Mouse (Mus musculus) ES-E14 (cell line): ENCODE results near the gene Nkiras2. TPM values are rescaled to one million over a fixed set of nuclear protein-coding genes. Genes with fewer than 3 reads are reported as not detected.

Experiments
- DNase-seq: peaks from one replicate; pipeline ENCODE4 v3.0.0-alpha.2; 2013; ENCODE audit warnings: low read depth, low spot score
- H3K27ac ChIP-seq: 2 replicates; pipeline ENCODE4 v1.5.1; 2012; ENCODE audit warnings: low read depth, mild to moderate bottlenecking, low read length, moderate library complexity, mixed read lengths; ENCODE audit not compliant: poor library complexity, insufficient read depth, severe bottlenecking
- H3K36me3 ChIP-seq: 2 replicates; pipeline ENCODE4 v1.6.1; 2012; ENCODE audit warnings: mild to moderate bottlenecking, low read length, moderate library complexity, mixed read lengths; ENCODE audit not compliant: control insufficient read depth, poor library complexity, insufficient read depth, severe bottlenecking
- H3K4me1 ChIP-seq, 2 experiments: fragments of 150-350 bp in 1 of 2; sonication (generic) in 1 of 2; 2 replicates each; pipeline ENCODE4 v1.6.1; 2012; ENCODE audit warnings: low read length in 2 of 2, mild to moderate bottlenecking in 1 of 2, mixed read lengths in 1 of 2; ENCODE audit not compliant: control insufficient read depth in 2 of 2, insufficient read depth in 2 of 2, poor library complexity in 1 of 2
- H3K4me3 ChIP-seq, 2 experiments: fragments of 150-350 bp in 1 of 2; sonication (generic) in 1 of 2; 2 replicates each; pipeline ENCODE4 v1.5.1; 2012; ENCODE audit warnings: low read length in 2 of 2, low read depth in 1 of 2, mild to moderate bottlenecking in 1 of 2, mixed read lengths in 1 of 2; ENCODE audit not compliant: insufficient read depth in 1 of 2, poor library complexity in 1 of 2, severe bottlenecking in 1 of 2
- H3K9ac ChIP-seq: 2 replicates; pipeline ENCODE4 v1.6.1; 2012; ENCODE audit warnings: low read depth, mild to moderate bottlenecking, low read length, mixed read lengths; ENCODE audit not compliant: poor library complexity, insufficient read depth, severe bottlenecking
- H3K9me3 ChIP-seq: fragments of 150-350 bp; sonication (generic); 2 replicates; pipeline ENCODE4 v1.6.1; 2012; ENCODE audit warnings: low read depth, mild to moderate bottlenecking, low read length; ENCODE audit not compliant: control insufficient read depth, insufficient read depth
- CHD2 ChIP-seq: IDR thresholded peaks from 2 replicates; pipeline ENCODE4 v1.6.1; 2014; ENCODE audit warnings: mild to moderate bottlenecking, low read depth, low read length, inconsistent platforms
- HCFC1 ChIP-seq: IDR thresholded peaks from 2 replicates; pipeline ENCODE4 v1.6.1; 2012; ENCODE audit warnings: low read length, inconsistent platforms, borderline replicate concordance; ENCODE audit not compliant: insufficient read depth
- MAFK ChIP-seq: IDR thresholded peaks from 2 replicates; pipeline ENCODE4 v1.6.1; 2014; ENCODE audit warnings: mild to moderate bottlenecking, low read depth, low read length, inconsistent platforms; ENCODE audit not compliant: insufficient read depth
- ZC3H11A ChIP-seq: IDR thresholded peaks from 2 replicates; pipeline ENCODE4 v1.6.1; 2012; ENCODE audit warnings: low read depth, mild to moderate bottlenecking, inconsistent platforms, low read length, borderline replicate concordance
- ZNF384 ChIP-seq: IDR thresholded peaks from 2 replicates; pipeline ENCODE4 v1.6.1; 2012; ENCODE audit warnings: low read depth, low read length, inconsistent platforms
- in situ Hi-C, 2 experiments: fragments of 600-800 bp; cut with MboI; formaldehyde crosslinking; loops; one replicate each; pipeline ENCODE4 v1.15.1; 2025; ENCODE audit warnings: low sequenced_read_pairs in 2 of 2, inconsistent platforms in 1 of 2; ENCODE audit not compliant: unreplicated experiment in 2 of 2
- total RNA-seq: library from RNA; depleted of rRNA; stranded (reverse); fragments of 300-350 nt; gene quantifications from 2 replicates; pipeline ENCODE4 v1.2.3, GENCODE M21; 2012

The Nkiras2 gene
- total RNA-seq, 1 experiment, result 30.7 TPM

DNA sequence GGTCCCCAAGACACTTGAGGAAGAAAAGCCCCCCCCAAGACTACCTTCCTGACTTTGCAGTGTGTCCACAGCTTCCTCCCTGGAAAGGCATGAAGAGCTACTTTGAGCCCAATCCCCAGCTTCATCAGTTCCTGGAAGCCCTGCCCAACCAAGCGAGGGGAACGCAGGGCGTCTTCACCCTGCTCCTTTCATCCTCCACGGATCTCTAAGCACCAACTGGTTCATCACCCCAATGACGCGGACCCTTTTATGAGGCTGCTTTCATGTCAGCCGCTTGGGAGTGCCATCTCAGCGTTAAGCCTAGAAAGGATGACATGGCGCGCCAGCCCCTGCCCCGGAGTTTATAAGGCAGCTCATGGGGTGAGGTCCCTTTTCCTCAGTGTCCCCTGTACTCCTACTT lies 938 bp downstream of the Nkiras2 start, which contains the start of gene Dnajc7:
TSS of gene Dnajc7 (minus strand) at position 187 of the 400 bp plus-strand sequence.
- peaks cover 3 to 8% of the 10 kb centered on the region in 2 experiments; a peak in 3 of 4 replicates for H3K4me1 ChIP-seq
- H3K9ac ChIP-seq, result peak within 1 kb of the TSS; percentile 98
- H3K27ac ChIP-seq, result peak within 1 kb of the TSS; percentile 97
- peak within 1 kb of the TSS; percentile 86 to 96 for H3K4me3 ChIP-seq
- TF ChIP-seq HCFC1 (no peak), MAFK (no peak), ZC3H11A (no peak), CHD2 (no peak), ZNF384 (no peak)
- H3K9me3 ChIP-seq, result no peaks in the 10 kb centered on the region
- DNase-seq, result no peak
- in situ Hi-C loops, result no loop called here
- peaks cover 6% of the 10 kb centered on the region; the same call in 1 of the 2 replicates for H3K36me3 ChIP-seq

DNA sequence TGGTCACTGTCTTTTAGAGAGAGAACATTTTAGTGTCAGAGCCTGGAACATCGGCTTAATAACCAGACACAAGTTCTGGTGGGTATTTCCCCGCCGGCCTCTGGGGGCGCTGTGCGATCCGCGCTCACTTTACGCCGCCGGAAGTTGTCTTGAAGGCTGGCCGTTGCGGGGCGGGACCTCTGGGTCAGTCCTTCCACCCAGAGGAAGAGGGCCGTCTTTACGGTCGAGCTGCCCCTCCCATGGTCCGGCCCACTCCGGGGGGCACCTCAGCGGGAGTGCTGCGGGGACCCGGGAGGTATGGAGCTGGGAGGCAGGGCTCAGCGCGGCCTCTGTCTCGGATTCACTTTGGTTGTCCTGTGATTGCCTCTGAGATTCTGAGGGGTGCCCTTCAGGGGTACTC lies 3.7 kb downstream of the Nkiras2 start:
- peak; percentile 78; the same call in 1 of the 2 replicates for TF ChIP-seq HCFC1
- no peak for TF ChIP-seq CHD2
- in situ Hi-C loops, result no loop called here
- Histone ChIP-seq H3K4me1 (peaks cover under 1 to 8% of the 10 kb centered on the region in 2 experiments; a peak in 2 of 4 replicates), H3K4me3 (peak overlapping the region; percentile 84 to 88), H3K36me3 (peaks cover 19% of the 10 kb centered on the region), H3K9ac (peak overlapping the region; percentile 93), H3K9me3 (no peaks in the 10 kb centered on the region), H3K27ac (peak overlapping the region; percentile 32; the same call in 1 of the 2 replicates)
- peak; percentile 85 for DNase-seq

DNA sequence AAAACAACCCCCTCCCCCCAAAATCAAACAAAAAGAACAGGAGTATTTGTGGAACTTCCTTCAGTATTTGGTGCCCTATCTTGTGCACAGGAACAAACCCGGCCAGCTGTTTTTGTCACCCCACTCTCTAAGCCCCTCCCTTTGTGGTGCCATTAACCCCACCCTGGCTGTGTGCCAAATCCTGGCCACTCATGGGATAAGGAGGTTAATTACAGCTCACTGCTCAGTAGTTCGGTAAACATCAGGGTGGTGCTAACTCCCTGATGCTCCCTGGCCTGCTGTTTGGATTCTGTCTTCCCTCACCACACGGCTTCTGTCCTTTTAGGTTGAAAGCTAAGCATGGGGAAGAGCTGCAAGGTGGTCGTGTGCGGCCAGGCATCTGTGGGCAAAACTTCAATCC lies 4.8 kb downstream of the Nkiras2 start:
- TF ChIP-seq CHD2 (no peak), MAFK (no peak), ZC3H11A (no peak), HCFC1 (no peak), ZNF384 (no peak)
- Histone ChIP-seq H3K27ac (no peak overlapping the region), H3K36me3 (peaks cover 19% of the 10 kb centered on the region), H3K4me3 (peak overlapping the region in 1 of 2 experiments; percentile 88; a peak in 2 of 4 replicates), H3K9ac (no peak overlapping the region), H3K4me1 (peaks cover 0 to 8% of the 10 kb centered on the region in 2 experiments; a peak in 2 of 4 replicates), H3K9me3 (no peaks in the 10 kb centered on the region)
- no peak for DNase-seq
- in situ Hi-C loops, result no loop called here

DNA sequence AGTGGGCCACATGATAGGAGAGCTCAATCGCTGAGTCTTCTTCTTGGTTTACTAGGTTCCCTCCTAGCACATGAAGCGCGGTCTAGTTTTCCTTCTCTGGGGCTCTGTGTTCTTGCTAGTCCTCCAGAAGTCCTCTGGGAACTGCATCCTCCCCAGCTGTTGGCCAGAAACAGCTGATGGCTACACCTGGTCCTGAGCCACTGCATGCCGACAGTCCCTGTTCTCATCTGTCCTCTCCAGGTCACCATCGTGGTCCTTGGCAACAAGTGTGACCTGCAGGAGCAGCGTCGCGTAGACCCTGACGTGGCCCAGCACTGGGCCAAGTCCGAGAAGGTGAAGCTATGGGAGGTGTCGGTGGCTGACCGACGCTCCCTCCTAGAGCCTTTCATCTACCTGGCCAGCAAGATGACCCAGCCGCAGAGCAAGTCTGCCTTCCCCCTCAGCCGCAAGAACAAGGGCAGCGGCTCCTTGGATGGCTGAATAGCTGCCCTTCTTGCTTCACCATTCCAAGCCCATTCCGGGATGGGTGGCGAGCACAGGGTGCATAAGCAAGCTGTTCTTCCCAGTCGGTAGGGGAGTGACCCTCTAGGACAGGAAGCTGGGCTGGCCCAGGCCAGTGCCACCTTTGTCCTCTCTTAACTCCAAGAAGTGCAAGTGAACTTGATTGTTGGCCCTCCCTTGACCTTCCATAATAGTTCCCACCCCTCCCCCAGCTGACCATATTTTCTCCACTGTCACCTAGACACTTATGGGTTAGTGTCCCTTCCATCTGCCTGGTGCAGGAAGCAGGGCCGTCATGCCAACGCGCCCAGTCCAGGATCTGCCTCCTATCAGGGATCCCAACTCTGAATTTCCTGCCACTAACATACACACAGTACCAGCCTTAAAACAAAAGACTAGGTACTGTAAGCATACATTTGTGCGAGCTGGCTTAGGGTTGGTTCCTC lies 7.0 kb downstream of the Nkiras2 start:
- H3K9ac ChIP-seq, result no peak overlapping the region
- no peak for DNase-seq
- H3K27ac ChIP-seq, result no peak overlapping the region
- H3K36me3 ChIP-seq, result peaks cover 19% of the 10 kb centered on the region
- peaks cover 0 to 8% of the 10 kb centered on the region in 2 experiments; a peak in 2 of 4 replicates for H3K4me1 ChIP-seq
- in situ Hi-C loops, result no loop called here
- no peak overlapping the region for H3K4me3 ChIP-seq
- no peaks in the 10 kb centered on the region for H3K9me3 ChIP-seq
- no peak for TF ChIP-seq MAFK
- TF ChIP-seq HCFC1, result no peak
- TF ChIP-seq ZC3H11A, result no peak
- TF ChIP-seq CHD2, result no peak
- TF ChIP-seq ZNF384, result no peak
